Mouse (Mus musculus): ENCODE measurements around the gene Crkl. TPM values are rescaled to one million over a fixed set of nuclear protein-coding genes. Genes with fewer than 3 reads are reported as not detected.
A peak's percentile ranks its signal among the peaks of the same experiment; 100 is the strongest.

The Crkl gene
- polyA plus RNA-seq, 1 experiment, result 22.8 TPM

- no peak for TF ChIP-seq GATA1 (IDR thresholded peaks at IDR 0.05; ENCODE audit: low read length)
Observed at GRCm38 (mm10) chr16:17472498-17472897, 20.7 kb downstream of the Crkl start.

GRCm38 (mm10) chr16:17474091-17474490 is 22.3 kb downstream of the Crkl start:
- TF ChIP-seq GATA1 (IDR thresholded peaks at IDR 0.05; ENCODE audit: low read length), result no peak

- TF ChIP-seq GATA1 (IDR thresholded peaks at IDR 0.05; ENCODE audit: low read length), result no peak
Observed at GRCm38 (mm10) chr16:17474761-17475160, 23.0 kb downstream of the Crkl start.

GRCm38 (mm10) chr16:17475326-17475725 is 23.5 kb downstream of the Crkl start:
- TF ChIP-seq GATA1 (IDR thresholded peaks at IDR 0.05; ENCODE audit: low read length), result no peak

- TF ChIP-seq GATA1 (IDR thresholded peaks at IDR 0.05; ENCODE audit: low read length), result no peak
Observed at GRCm38 (mm10) chr16:17478331-17478943, 26.6 kb downstream of the Crkl start.

GRCm38 (mm10) chr16:17481465-17481864 is 29.7 kb downstream of the Crkl start:
- peak; percentile 66 for TF ChIP-seq GATA1 (IDR thresholded peaks at IDR 0.05; ENCODE audit: low read length)

GRCm38 (mm10) chr16:17486505-17486904 is 34.7 kb downstream of the Crkl start:
- TF ChIP-seq GATA1 (IDR thresholded peaks at IDR 0.05; ENCODE audit: low read length), result no peak

- no peak for TF ChIP-seq GATA1 (IDR thresholded peaks at IDR 0.05; ENCODE audit: low read length)
Observed at GRCm38 (mm10) chr16:17488478-17489468, 37.0 kb downstream of the Crkl start.

GRCm38 (mm10) chr16:17489469-17490111 is 37.8 kb downstream of the Crkl start, which contains the start of gene Aifm3:
Gene Aifm3 (plus strand): TSS chr16:17489611.
- TF ChIP-seq GATA1 (IDR thresholded peaks at IDR 0.05; ENCODE audit: low read length), result no peak

- TF ChIP-seq GATA1 (IDR thresholded peaks at IDR 0.05; ENCODE audit: low read length), result no peak
Observed at GRCm38 (mm10) chr16:17491154-17491553, 39.4 kb downstream of the Crkl start.

- TF ChIP-seq GATA1 (IDR thresholded peaks at IDR 0.05; ENCODE audit: low read length), result no peak
Observed at GRCm38 (mm10) chr16:17491896-17492561, 40.2 kb downstream of the Crkl start.

GRCm38 (mm10) chr16:17496499-17497305 is 44.9 kb downstream of the Crkl start:
- TF ChIP-seq GATA1 (IDR thresholded peaks at IDR 0.05; ENCODE audit: low read length), result no peak

- TF ChIP-seq GATA1 (IDR thresholded peaks at IDR 0.05; ENCODE audit: low read length), result no peak
Observed at GRCm38 (mm10) chr16:17499249-17499883, 47.6 kb downstream of the Crkl start.

- TF ChIP-seq GATA1 (IDR thresholded peaks at IDR 0.05; ENCODE audit: low read length), result no peak
Observed at GRCm38 (mm10) chr16:17502681-17503080, 50.9 kb downstream of the Crkl start.

All from G1E-ER4 (cell line).